Mouse (Mus musculus): ENCODE measurements around the gene Eva1c. TPM values are rescaled to one million over a fixed set of nuclear protein-coding genes. Genes with fewer than 3 reads are reported as not detected.

Gene Eva1c
- polyA plus RNA-seq, 1 experiment from 2014 or later = 0.52 TPM

DNA sequence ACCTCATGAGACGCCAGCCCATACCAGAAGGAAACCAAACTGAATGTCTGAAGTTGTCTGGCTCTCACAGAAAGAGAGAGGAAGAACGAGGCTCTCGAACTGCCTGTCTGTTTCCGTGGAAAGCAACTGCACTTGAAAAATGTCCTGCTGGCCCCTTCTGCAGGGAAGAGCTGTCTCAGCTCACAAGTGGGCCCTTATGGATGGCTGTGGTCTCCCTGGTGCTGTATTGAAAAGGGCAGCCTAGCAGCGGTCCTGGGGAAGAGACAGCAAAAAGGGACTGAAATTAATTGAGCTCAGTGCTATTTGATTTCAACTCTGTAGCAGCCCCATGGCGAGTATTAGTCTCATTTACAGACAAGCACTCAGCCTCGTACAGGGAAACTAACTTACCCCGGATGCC lies 10.9 kb downstream of the Eva1c start:
- H3K4me2 ChIP-seq (ENCODE audit: low read depth, low read length) = no peak overlapping the region
- peaks cover 5% of the 10 kb centered on the region; the same call in 1 of the 2 replicates for H3K27me3 ChIP-seq (ENCODE audit: control insufficient read depth, insufficient read depth, low read length)
- no peak overlapping the region for H3K4me3 ChIP-seq (ENCODE audit: low read depth, low read length)
- no peak for ATAC-seq (replicated peaks; ENCODE audit: insufficient number of reproducible peaks, low FRiP score, low TSS enrichment, low read depth)
- no peaks in the 10 kb centered on the region for H3K36me3 ChIP-seq (replicated peaks; ENCODE audit: control insufficient read depth, insufficient read depth, low read depth, low read length)
- H3K4me1 ChIP-seq (ENCODE audit: control insufficient read depth, insufficient read depth, low read length) = no peaks in the 10 kb centered on the region
- DNase-seq (ENCODE audit: low spot score) = no peak
- no peaks in the 10 kb centered on the region for H3K9me3 ChIP-seq (replicated peaks; ENCODE audit: control insufficient read depth, low read length)
- no peak overlapping the region for H3K9ac ChIP-seq (replicated peaks; ENCODE audit: low read length)
- no peak overlapping the region for H3K27ac ChIP-seq (replicated peaks; ENCODE audit: low read depth, low read length)
- 75% methylated on average over 8 of the region's 8 CpGs for WGBS

GRCm38 (mm10) chr16:90842164-90842563 lies 15.6 kb downstream of the Eva1c start:
- no peak overlapping the region for H3K27ac ChIP-seq (replicated peaks; ENCODE audit: low read depth, low read length)
- H3K27me3 ChIP-seq (ENCODE audit: control insufficient read depth, insufficient read depth, low read length) = no peaks in the 10 kb centered on the region
- no peaks in the 10 kb centered on the region for H3K4me1 ChIP-seq (ENCODE audit: control insufficient read depth, insufficient read depth, low read length)
- H3K9me3 ChIP-seq (replicated peaks; ENCODE audit: control insufficient read depth, low read length) = no peaks in the 10 kb centered on the region
- no peak overlapping the region for H3K4me3 ChIP-seq (ENCODE audit: low read depth, low read length)
- no peaks in the 10 kb centered on the region for H3K36me3 ChIP-seq (replicated peaks; ENCODE audit: control insufficient read depth, insufficient read depth, low read depth, low read length)
- ATAC-seq (replicated peaks; ENCODE audit: insufficient number of reproducible peaks, low FRiP score, low TSS enrichment, low read depth) = no peak
- H3K9ac ChIP-seq (replicated peaks; ENCODE audit: low read length) = no peak overlapping the region
- H3K4me2 ChIP-seq (ENCODE audit: low read depth, low read length) = no peak overlapping the region
- no peak for DNase-seq (ENCODE audit: low spot score)
- 66% methylated on average over 9 of the region's 9 CpGs for WGBS

- ATAC-seq (replicated peaks; ENCODE audit: insufficient number of reproducible peaks, low FRiP score, low TSS enrichment, low read depth) = no peak
- no peaks in the 10 kb centered on the region for H3K4me1 ChIP-seq (ENCODE audit: control insufficient read depth, insufficient read depth, low read length)
- WGBS = 81% methylated on average over 6 of the region's 6 CpGs
Measured at GRCm38 (mm10) chr16:90845038-90845437, 18.5 kb downstream of the Eva1c start.

GRCm38 (mm10) chr16:90845591-90845990 lies 19.1 kb downstream of the Eva1c start:
- 82% methylated on average over 13 of the region's 13 CpGs for WGBS
- Histone ChIP-seq H3K27ac (replicated peaks; ENCODE audit: low read depth, low read length) (no peak overlapping the region), H3K4me1 (ENCODE audit: control insufficient read depth, insufficient read depth, low read length) (no peaks in the 10 kb centered on the region), H3K4me2 (ENCODE audit: low read depth, low read length) (no peak overlapping the region), H3K9ac (replicated peaks; ENCODE audit: low read length) (no peak overlapping the region), H3K9me3 (replicated peaks; ENCODE audit: control insufficient read depth, low read length) (no peaks in the 10 kb centered on the region), H3K27me3 (ENCODE audit: control insufficient read depth, insufficient read depth, low read length) (no peaks in the 10 kb centered on the region), H3K4me3 (ENCODE audit: low read depth, low read length) (no peak overlapping the region), H3K36me3 (replicated peaks; ENCODE audit: control insufficient read depth, insufficient read depth, low read depth, low read length) (no peaks in the 10 kb centered on the region)
- no peak for ATAC-seq (replicated peaks; ENCODE audit: insufficient number of reproducible peaks, low FRiP score, low TSS enrichment, low read depth)
- DNase-seq (ENCODE audit: low spot score) = no peak

More at GRCm38 (mm10) chr16:90845038-90845437, 18.5 kb downstream of the Eva1c start:
- H3K4me2 ChIP-seq (ENCODE audit: low read depth, low read length) = no peak overlapping the region
- no peak for DNase-seq (ENCODE audit: low spot score)
- H3K4me3 ChIP-seq (ENCODE audit: low read depth, low read length) = no peak overlapping the region
- no peaks in the 10 kb centered on the region for H3K36me3 ChIP-seq (replicated peaks; ENCODE audit: control insufficient read depth, insufficient read depth, low read depth, low read length)
- H3K27ac ChIP-seq (replicated peaks; ENCODE audit: low read depth, low read length) = no peak overlapping the region
- no peaks in the 10 kb centered on the region for H3K9me3 ChIP-seq (replicated peaks; ENCODE audit: control insufficient read depth, low read length)
- no peaks in the 10 kb centered on the region for H3K27me3 ChIP-seq (ENCODE audit: control insufficient read depth, insufficient read depth, low read length)
- H3K9ac ChIP-seq (replicated peaks; ENCODE audit: low read length) = no peak overlapping the region

- Histone ChIP-seq H3K9ac (replicated peaks; ENCODE audit: low read length) (no peak overlapping the region), H3K27ac (replicated peaks; ENCODE audit: low read depth, low read length) (no peak overlapping the region), H3K4me3 (ENCODE audit: low read depth, low read length) (no peak overlapping the region), H3K36me3 (replicated peaks; ENCODE audit: control insufficient read depth, insufficient read depth, low read depth, low read length) (no peaks in the 10 kb centered on the region), H3K4me2 (ENCODE audit: low read depth, low read length) (no peak overlapping the region), H3K9me3 (replicated peaks; ENCODE audit: control insufficient read depth, low read length) (no peaks in the 10 kb centered on the region), H3K4me1 (ENCODE audit: control insufficient read depth, insufficient read depth, low read length) (no peaks in the 10 kb centered on the region; the same call in 1 of the 2 replicates), H3K27me3 (ENCODE audit: control insufficient read depth, insufficient read depth, low read length) (no peaks in the 10 kb centered on the region)
- DNase-seq (ENCODE audit: low spot score) (no peak), ATAC-seq (replicated peaks; ENCODE audit: insufficient number of reproducible peaks, low FRiP score, low TSS enrichment, low read depth) (no peak)
- WGBS = 79% methylated on average over 7 of the region's 7 CpGs
Measured at GRCm38 (mm10) chr16:90848697-90849096, 22.2 kb downstream of the Eva1c start.

DNA sequence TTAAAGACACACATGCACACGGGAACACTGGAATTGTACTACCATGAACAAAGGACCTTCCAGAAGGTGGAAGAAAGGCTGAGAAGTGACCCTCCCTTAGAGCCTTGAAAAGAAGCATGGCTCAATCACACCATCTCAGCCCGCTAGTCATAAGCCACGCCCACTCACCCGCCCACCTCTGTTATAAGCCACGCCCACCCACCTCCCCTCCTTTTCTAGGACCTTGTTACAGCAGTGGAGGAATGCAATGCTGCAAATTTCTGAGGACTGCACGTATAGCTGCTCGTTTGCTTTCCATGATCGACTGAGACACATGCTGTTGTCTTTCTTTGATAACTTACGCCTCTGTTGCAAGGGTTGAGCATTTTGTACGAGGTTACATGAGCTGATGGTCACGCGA lies 22.7 kb downstream of the Eva1c start:
- Histone ChIP-seq H3K4me2 (ENCODE audit: low read depth, low read length) (no peak overlapping the region), H3K27ac (replicated peaks; ENCODE audit: low read depth, low read length) (no peak overlapping the region), H3K4me3 (ENCODE audit: low read depth, low read length) (no peak overlapping the region), H3K36me3 (replicated peaks; ENCODE audit: control insufficient read depth, insufficient read depth, low read depth, low read length) (no peaks in the 10 kb centered on the region), H3K9me3 (replicated peaks; ENCODE audit: control insufficient read depth, low read length) (no peaks in the 10 kb centered on the region), H3K9ac (replicated peaks; ENCODE audit: low read length) (no peak overlapping the region), H3K4me1 (ENCODE audit: control insufficient read depth, insufficient read depth, low read length) (no peaks in the 10 kb centered on the region; the same call in 1 of the 2 replicates), H3K27me3 (ENCODE audit: control insufficient read depth, insufficient read depth, low read length) (no peaks in the 10 kb centered on the region)
- DNase-seq (ENCODE audit: low spot score) (peak; percentile 65), ATAC-seq (replicated peaks; ENCODE audit: insufficient number of reproducible peaks, low FRiP score, low TSS enrichment, low read depth) (0 out of 2 replicates have a peak, but pooled peaks have one; percentile 20)
- WGBS = 54% methylated on average over 12 of the region's 12 CpGs

GRCm38 (mm10) chr16:90850881-90851280 lies 24.4 kb downstream of the Eva1c start:
- Histone ChIP-seq H3K4me1 (ENCODE audit: control insufficient read depth, insufficient read depth, low read length) (no peaks in the 10 kb centered on the region; the same call in 1 of the 2 replicates), H3K4me3 (ENCODE audit: low read depth, low read length) (no peak overlapping the region), H3K27ac (replicated peaks; ENCODE audit: low read depth, low read length) (no peak overlapping the region), H3K9ac (replicated peaks; ENCODE audit: low read length) (no peak overlapping the region), H3K4me2 (ENCODE audit: low read depth, low read length) (no peak overlapping the region), H3K27me3 (ENCODE audit: control insufficient read depth, insufficient read depth, low read length) (no peaks in the 10 kb centered on the region), H3K36me3 (replicated peaks; ENCODE audit: control insufficient read depth, insufficient read depth, low read depth, low read length) (no peaks in the 10 kb centered on the region), H3K9me3 (replicated peaks; ENCODE audit: control insufficient read depth, low read length) (no peaks in the 10 kb centered on the region)
- ATAC-seq (replicated peaks; ENCODE audit: insufficient number of reproducible peaks, low FRiP score, low TSS enrichment, low read depth) (no peak), DNase-seq (ENCODE audit: low spot score) (no peak)
- 64% methylated on average over 7 of the region's 7 CpGs for WGBS

GRCm38 (mm10) chr16:90851621-90852334 lies 25.3 kb downstream of the Eva1c start:
- H3K36me3 ChIP-seq (replicated peaks; ENCODE audit: control insufficient read depth, insufficient read depth, low read depth, low read length) = no peaks in the 10 kb centered on the region
- ATAC-seq (replicated peaks; ENCODE audit: insufficient number of reproducible peaks, low FRiP score, low TSS enrichment, low read depth) (no peak), DNase-seq (ENCODE audit: low spot score) (peak; percentile 60)
- H3K4me3 ChIP-seq (ENCODE audit: low read depth, low read length) = no peak overlapping the region
- no peak overlapping the region for H3K4me2 ChIP-seq (ENCODE audit: low read depth, low read length)
- no peak overlapping the region for H3K9ac ChIP-seq (replicated peaks; ENCODE audit: low read length)
- no peaks in the 10 kb centered on the region for H3K27me3 ChIP-seq (ENCODE audit: control insufficient read depth, insufficient read depth, low read length)
- 33% methylated on average over 11 of the region's 11 CpGs for WGBS
- no peaks in the 10 kb centered on the region; the same call in 1 of the 2 replicates for H3K4me1 ChIP-seq (ENCODE audit: control insufficient read depth, insufficient read depth, low read length)
- no peaks in the 10 kb centered on the region for H3K9me3 ChIP-seq (replicated peaks; ENCODE audit: control insufficient read depth, low read length)
- H3K27ac ChIP-seq (replicated peaks; ENCODE audit: low read depth, low read length) = no peak overlapping the region
